Mouse (Mus musculus) layer of hippocampus, adult 9-10 months (tissue): ENCODE results near the gene Lrguk.

Experiments
- DNase-seq: peaks from one replicate; pipeline ENCODE4 v3.0.0; 2022; ENCODE audit warnings: low spot score

Gene Lrguk

GRCm38 (mm10) chr6:34176111-34176863 is 147.0 kb downstream of the Lrguk start:
- no peak for DNase-seq

- DNase-seq, result peak; percentile 95
Observed at GRCm38 (mm10) chr6:34176864-34177247, 147.6 kb downstream of the Lrguk start, which contains the start of gene Slc35b4. Gene Slc35b4 (minus strand): TSS chr6:34177111.

GRCm38 (mm10) chr6:34179007-34179406 is 149.8 kb downstream of the Lrguk start:
- no peak for DNase-seq

- DNase-seq, result no peak
Observed at GRCm38 (mm10) chr6:34179911-34180310, 150.7 kb downstream of the Lrguk start.

GRCm38 (mm10) chr6:34181961-34182360 is 152.7 kb downstream of the Lrguk start:
- DNase-seq, result no peak

GRCm38 (mm10) chr6:34183326-34183725 is 154.1 kb downstream of the Lrguk start:
- no peak for DNase-seq
